Mouse (Mus musculus): ENCODE measurements around the gene Ntn4.

Ntn4 gene

DNA sequence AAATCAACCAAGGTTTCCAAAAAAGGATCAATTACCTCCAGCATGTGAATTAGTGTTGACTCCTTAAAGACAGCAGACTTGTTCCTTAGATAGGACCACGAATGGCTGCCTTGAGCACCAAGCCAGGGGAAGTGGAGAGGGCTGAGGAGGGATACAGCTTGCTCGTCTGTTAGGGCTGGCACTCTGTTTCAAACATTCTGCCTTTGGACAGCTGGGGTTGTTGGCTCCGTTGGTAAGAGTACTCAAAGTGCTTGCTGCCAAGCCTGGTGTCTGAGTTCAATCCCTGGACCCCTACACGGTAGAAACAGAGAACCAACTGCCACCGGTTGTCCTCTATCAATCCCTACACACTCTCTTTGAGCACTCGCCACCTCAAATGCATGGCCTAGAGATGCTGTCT lies 90.0 kb downstream of the Ntn4 start:
- no peak for DNase-seq (ENCODE audit: low spot score in 2 of 2)

DNA sequence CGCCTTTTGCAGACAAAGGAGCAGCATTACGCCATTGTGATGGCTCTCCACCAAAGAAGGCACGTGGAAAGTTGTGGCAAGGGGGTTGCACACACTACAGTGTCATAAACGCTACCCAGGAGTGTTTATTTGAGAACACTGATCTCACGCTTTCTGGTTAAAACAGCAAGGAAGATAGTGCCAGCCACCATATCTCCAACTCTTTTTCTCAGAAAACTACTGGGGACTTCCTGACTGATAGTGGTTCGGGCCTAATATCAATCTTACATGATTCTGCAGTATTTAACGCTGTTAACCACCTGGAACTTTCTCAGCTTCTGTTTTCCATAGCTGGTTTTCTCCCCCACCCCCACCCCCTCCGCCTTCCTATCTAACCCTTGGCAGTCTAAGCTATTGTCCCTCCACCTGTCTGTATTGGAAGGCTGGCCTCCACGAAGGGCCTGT lies 90.8 kb downstream of the Ntn4 start:
- no peak for DNase-seq (ENCODE audit: low spot score in 2 of 2)

- DNase-seq (ENCODE audit: low spot score in 2 of 2) = peak; percentile 51 to 58
Measured at GRCm38 (mm10) chr10:93736114-93736645, 95.7 kb downstream of the Ntn4 start.

DNA sequence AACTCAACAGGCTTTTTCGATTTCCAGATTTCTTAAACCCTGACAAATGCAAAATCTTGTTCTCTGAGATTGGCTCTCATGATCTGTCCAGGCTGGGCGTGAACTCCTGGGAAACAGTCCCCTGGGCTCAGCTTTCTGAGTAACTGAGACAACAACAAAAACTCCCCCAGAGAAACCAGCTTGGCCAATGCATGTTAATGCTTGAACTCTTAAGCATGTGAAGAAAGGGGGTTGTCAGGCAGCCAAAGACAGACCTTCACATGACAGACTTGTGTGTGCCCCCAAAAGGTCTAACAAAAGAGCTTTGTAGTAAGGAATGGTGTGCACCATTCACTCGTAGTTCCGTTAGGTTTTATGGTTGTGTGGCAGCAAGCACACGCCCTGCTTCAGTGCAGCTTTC lies 96.6 kb downstream of the Ntn4 start:
- no peak for DNase-seq (ENCODE audit: low spot score in 2 of 2)

GRCm38 (mm10) chr10:93741446-93742096 lies 101.1 kb downstream of the Ntn4 start:
- no peak for DNase-seq (ENCODE audit: low spot score in 2 of 2)

GRCm38 (mm10) chr10:93742097-93742446 lies 101.6 kb downstream of the Ntn4 start:
- DNase-seq (ENCODE audit: low spot score in 2 of 2) = no peak

GRCm38 (mm10) chr10:93742598-93742997 lies 102.1 kb downstream of the Ntn4 start:
- no peak for DNase-seq (ENCODE audit: low spot score in 2 of 2)

- no peak for DNase-seq (ENCODE audit: low spot score in 2 of 2)
Measured at GRCm38 (mm10) chr10:93749267-93750192, 109.0 kb downstream of the Ntn4 start.

- DNase-seq (ENCODE audit: low spot score in 2 of 2) = no peak
Measured at GRCm38 (mm10) chr10:93751302-93751701, 110.8 kb downstream of the Ntn4 start.

DNA sequence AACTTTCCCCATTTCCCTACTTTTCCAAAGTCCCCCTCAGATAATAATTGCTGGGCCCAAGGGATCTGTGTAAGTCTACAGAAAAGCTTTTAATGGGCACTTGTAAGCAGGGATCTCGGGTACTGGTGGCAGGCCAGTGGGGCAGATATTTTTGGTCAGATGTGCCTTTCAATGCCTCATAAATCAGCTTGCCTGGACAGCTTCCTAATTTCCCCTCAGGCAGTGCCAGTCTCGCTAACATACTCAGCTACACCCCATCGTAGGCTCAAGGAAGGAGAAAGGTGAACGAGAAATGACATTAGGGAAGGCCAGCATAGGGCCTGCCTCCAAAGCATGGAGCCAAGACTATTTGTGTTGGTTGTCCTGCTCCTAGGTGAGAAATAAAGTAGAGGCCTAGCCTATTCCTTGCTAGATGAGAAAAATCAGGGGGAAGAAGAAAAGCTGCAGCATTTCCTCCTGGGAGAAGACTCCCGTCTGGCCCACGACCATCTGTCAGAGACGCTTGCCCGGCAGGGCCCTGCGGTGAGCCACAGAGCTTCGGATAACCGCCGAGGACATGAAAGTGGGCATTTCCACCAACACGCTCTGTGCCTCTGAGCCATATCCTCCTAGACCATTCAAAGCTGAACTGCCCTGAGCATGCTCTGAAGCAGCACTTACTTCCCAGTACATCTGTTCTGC lies 113.4 kb downstream of the Ntn4 start:
- no peak for DNase-seq (ENCODE audit: low spot score in 2 of 2)

DNA sequence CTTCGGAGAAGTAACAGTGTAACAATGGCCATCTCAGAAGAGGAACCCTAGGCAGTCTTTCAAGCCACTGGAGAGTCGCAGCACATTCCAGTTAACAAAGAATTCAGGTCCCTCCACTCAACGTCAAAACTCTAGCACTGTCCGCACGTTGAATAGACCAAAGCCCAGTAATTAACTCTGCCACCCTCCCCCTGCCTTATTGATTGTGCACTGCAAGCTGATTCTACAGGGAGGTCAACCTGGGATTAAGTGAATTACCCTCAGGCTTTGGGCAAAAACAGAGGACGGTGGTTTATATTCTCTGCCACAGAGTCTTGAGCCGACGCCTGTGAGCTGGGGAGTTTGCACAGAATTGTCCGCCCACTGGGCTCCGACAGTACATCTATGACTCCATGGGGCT lies 115.7 kb downstream of the Ntn4 start:
- DNase-seq (ENCODE audit: low spot score in 2 of 2) = no peak

- DNase-seq (ENCODE audit: low spot score in 2 of 2) = peak; percentile 77 to 83
Measured at GRCm38 (mm10) chr10:93759644-93760043, 119.2 kb downstream of the Ntn4 start.

GRCm38 (mm10) chr10:93760429-93760828 lies 119.9 kb downstream of the Ntn4 start:
- DNase-seq (ENCODE audit: low spot score in 2 of 2) = peak in 1 of 2 experiments; percentile 57

- DNase-seq (ENCODE audit: low spot score in 2 of 2) = no peak
Measured at GRCm38 (mm10) chr10:93763074-93763473, 122.6 kb downstream of the Ntn4 start.

- DNase-seq (ENCODE audit: low spot score in 2 of 2) = peak in 1 of 2 experiments; percentile 11
Measured at GRCm38 (mm10) chr10:93766221-93766620, 125.7 kb downstream of the Ntn4 start.

DNA sequence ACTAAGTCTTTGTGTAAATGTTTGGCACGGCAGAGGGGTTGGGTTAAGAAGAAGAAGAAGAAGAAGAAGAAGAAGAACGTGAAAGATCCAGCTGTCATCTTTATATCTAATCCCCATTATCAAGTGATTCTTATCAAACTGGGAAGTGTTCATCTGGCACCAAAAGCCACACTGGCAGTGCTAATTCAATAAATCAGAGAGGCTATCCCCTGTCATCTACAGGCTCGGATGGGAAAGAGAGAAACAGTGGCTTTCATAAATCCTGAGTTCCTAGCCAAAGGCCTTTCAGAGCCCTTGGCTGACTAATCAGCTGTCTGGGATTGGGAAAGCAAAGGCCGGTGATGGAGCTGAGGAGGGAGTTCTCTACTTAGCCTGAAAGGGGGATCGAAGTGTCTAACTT lies 126.8 kb downstream of the Ntn4 start:
- DNase-seq (ENCODE audit: low spot score in 2 of 2) = peak in 1 of 2 experiments; percentile 7

GRCm38 (mm10) chr10:93768222-93768621 lies 127.7 kb downstream of the Ntn4 start:
- DNase-seq (ENCODE audit: low spot score in 2 of 2) = peak; percentile 44 to 59

DNA sequence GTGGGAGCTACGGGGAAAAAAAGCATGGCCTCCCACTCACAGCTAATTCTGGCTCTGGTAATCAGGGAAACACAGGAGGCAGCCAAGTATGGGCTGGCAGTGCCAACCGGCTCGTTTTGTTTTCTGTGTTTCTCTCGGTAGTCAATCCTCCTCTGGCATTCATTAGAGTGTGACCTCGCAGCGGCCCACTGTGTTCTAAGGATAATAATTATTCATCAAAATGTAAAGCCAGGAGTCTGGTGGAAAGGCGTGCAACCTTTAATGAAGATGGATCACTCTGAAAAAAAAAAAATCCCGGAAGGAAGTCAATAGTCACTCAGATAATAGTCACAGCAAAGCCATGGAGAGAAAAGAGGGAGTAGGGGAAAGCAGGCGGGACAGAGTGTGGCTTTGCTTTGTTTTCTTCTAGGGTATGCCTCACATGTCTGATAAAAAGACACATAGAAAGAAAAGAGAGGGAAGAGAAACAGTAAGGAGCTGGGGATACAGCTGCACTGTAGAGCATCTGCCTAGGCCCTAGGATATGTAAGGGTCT lies 131.5 kb downstream of the Ntn4 start:
- peak; percentile 80 to 84 for DNase-seq (ENCODE audit: low spot score in 2 of 2)

- DNase-seq (ENCODE audit: low spot score in 2 of 2) = no peak
Measured at GRCm38 (mm10) chr10:93772492-93772891, 132.0 kb downstream of the Ntn4 start.

- DNase-seq (ENCODE audit: low spot score in 2 of 2) = no peak
Measured at GRCm38 (mm10) chr10:93776731-93777151, 136.3 kb downstream of the Ntn4 start.

- peak; percentile 23 to 49 for DNase-seq (ENCODE audit: low spot score in 2 of 2)
Measured at GRCm38 (mm10) chr10:93777372-93777771, 136.9 kb downstream of the Ntn4 start.

Measured in right cerebral cortex, postnatal 10 days (tissue).